Mouse (Mus musculus): ENCODE results near the gene Ndufv2. TPM values are rescaled to one million over a fixed set of nuclear protein-coding genes. Genes with fewer than 3 reads are reported as not detected.
A peak's percentile ranks its signal among the peaks of the same experiment; 100 is the strongest.

Gene Ndufv2
- 8.3 and 11.1 TPM in 2 replicates for polyA plus RNA-seq (2012)

DNA sequence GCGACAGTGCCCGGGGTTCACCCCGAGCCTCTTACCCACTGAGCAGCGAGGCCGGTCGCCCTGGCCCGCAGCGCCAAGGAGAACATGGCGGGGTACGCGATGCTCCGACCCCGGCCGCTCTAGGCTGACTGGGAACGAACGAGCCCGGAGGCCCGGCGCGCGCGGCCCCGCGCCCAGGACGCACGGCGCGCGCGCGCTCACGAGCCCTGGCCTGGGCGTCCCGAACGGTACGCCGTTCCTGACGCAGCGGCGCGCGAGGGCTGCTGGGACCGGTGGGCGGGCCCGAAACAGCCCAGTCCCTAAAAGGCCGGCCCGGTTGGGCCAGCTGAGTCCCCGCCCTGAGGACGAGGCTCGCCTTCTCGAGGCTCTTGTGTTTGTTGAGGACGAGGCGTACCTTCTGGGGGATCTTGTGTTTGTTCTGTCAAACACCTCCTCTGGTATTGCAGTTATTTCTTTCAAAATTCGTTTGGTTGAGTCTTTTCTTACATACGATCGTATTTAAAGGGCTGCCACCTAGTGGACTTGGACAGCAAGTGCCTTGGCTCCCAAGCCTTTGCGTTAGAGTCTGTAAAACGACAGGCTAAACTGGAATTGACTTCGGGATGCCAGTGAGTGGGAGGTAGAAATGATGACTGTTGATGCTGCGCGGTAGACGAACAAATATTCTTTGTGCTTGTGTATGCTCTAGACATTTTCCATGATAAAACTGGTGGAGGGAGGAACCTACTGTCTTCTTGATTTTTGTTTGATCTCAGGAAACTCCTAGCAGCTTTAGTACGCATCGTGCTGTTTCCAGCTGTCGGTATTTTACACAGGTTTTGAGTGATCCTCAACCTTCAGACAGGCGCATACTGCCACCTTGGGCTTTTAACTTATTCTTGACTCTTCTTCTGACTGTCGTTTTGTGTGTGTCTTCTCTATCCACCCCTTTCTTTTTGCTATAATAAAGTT, at the start of gene Ndufv2:
Ndufv2 (minus strand) TSS at position 180 of the 951 bp plus-strand sequence.
- H3K36me3 ChIP-seq (ENCODE audit: control insufficient read depth) = peaks cover 14% of the 10 kb centered on the region
- peaks cover 43% of the 10 kb centered on the region for H3K4me1 ChIP-seq (ENCODE audit: control insufficient read depth)
- no peaks in the 10 kb centered on the region for H3K27me3 ChIP-seq (ENCODE audit: control insufficient read depth)
- TF ChIP-seq GATA1 (IDR thresholded peaks at IDR 0.05; ENCODE audit: low read length) (no peak), TAL1 (IDR thresholded peaks at IDR 0.05; ENCODE audit: low read length) (no peak)
- no peaks in the 10 kb centered on the region for H3K9me3 ChIP-seq (ENCODE audit: control insufficient read depth, low read length)
- peak within 1 kb of the TSS; percentile 85 for H3K4me3 ChIP-seq (replicated peaks)

DNA sequence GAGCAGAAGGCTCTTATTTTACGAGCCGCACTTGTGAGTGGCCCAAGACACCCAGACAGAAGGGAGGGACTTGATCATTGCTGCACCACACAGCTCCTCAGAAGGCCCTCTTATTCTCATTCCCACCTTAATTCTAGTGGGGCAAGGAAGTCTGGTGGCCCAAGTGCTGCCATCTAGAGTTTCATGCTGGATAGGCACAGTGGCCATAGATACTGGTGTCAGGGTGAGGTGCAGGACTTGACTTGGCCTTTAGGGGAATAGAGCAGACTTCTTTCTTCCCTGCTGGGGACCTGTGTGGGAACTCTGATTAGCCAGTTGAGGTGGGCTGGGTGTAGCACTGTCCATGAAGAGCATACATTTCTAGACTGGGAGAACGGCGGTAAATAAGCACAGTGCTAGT, 29.9 kb upstream of the Ndufv2 start:
- Histone ChIP-seq H3K36me3 (ENCODE audit: control insufficient read depth) (peaks cover 90% of the 10 kb centered on the region), H3K9me3 (ENCODE audit: control insufficient read depth, low read length) (no peaks in the 10 kb centered on the region), H3K27me3 (ENCODE audit: control insufficient read depth) (no peaks in the 10 kb centered on the region), H3K4me1 (ENCODE audit: control insufficient read depth) (no peaks in the 10 kb centered on the region; the same call in 1 of the 2 replicates), H3K4me3 (replicated peaks) (no peak overlapping the region)
- TF ChIP-seq TAL1 (IDR thresholded peaks at IDR 0.05; ENCODE audit: low read length) = no peak
- TF ChIP-seq GATA1 (IDR thresholded peaks at IDR 0.05; ENCODE audit: low read length) = no peak

DNA sequence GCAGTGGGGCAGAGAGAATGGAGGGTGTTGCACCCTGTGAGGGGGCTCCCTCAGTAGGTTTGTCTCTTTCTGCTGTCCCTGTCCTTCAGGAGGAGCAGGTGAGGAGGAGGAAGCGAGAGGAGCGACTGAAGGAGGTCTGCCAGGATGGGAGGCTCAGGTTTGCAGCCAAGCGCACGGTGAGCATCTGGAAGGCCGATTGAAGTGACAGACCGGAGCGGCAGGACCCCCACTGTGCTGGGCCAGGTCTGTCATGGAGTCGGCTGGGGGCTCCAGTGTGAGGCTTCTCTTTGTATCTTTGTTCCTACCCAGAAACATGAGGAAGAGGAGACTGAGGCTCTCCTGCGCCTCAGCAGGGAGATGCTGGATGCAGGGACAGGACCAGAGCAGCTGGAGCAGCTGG, 29.0 kb upstream of the Ndufv2 start:
- H3K4me3 ChIP-seq (replicated peaks) = no peak overlapping the region
- H3K9me3 ChIP-seq (ENCODE audit: control insufficient read depth, low read length) = no peaks in the 10 kb centered on the region
- H3K27me3 ChIP-seq (ENCODE audit: control insufficient read depth) = no peaks in the 10 kb centered on the region
- peaks cover 84% of the 10 kb centered on the region for H3K36me3 ChIP-seq (ENCODE audit: control insufficient read depth)
- peaks cover 3% of the 10 kb centered on the region for H3K4me1 ChIP-seq (ENCODE audit: control insufficient read depth)
- TF ChIP-seq GATA1 (IDR thresholded peaks at IDR 0.05; ENCODE audit: low read length) (no peak), TAL1 (IDR thresholded peaks at IDR 0.05; ENCODE audit: low read length) (no peak)

- TF ChIP-seq TAL1 (IDR thresholded peaks at IDR 0.05; ENCODE audit: low read length) (no peak), GATA1 (IDR thresholded peaks at IDR 0.05; ENCODE audit: low read length) (no peak)
- Histone ChIP-seq H3K4me1 (ENCODE audit: control insufficient read depth) (peaks cover 40% of the 10 kb centered on the region), H3K4me3 (replicated peaks) (peak overlapping the region; percentile 27), H3K27me3 (ENCODE audit: control insufficient read depth) (no peaks in the 10 kb centered on the region), H3K9me3 (ENCODE audit: control insufficient read depth, low read length) (no peaks in the 10 kb centered on the region), H3K36me3 (ENCODE audit: control insufficient read depth) (peaks cover 43% of the 10 kb centered on the region)
These were observed 23.9 kb upstream of the Ndufv2 start for GRCm38 (mm10) chr17:66125211-66125610.

DNA sequence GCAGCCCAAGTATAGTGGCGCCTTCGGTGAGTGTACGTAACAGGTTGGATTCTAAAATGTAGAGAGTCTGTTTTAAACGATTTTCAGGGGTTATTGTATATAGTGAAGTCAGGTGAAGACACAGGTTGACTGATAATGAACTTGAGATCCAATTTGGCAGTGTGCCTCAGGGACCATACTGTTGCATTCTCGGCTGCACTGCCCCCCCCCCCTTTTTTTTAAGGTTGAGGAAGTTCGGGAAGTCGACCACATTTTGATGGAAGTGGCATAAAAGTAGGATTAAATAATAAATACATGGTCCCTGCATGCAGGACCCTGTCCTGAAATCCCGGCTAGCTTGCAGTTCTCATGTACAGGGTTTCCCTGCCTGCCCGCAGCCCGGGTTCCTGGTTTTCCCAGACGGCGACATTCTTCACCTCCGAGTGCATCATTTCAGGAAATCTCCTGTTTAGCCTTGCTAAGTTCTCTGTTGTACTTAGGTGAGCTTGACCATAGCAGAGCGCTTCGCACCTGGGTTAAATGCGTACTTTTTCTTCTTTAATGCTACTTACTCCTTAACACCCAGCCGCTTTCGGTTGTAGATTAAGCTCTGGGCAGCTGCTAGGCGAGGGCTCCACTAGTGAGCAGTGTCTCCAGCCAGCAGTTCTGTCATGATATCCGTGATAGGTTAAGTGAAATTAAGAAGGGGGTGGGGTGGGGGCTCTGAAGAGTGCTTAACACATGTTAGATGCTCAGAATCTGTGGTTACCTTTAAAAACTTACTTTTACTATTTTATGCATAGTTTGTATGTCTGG, 22.7 kb upstream of the Ndufv2 start:
- Histone ChIP-seq H3K36me3 (ENCODE audit: control insufficient read depth) (peaks cover 44% of the 10 kb centered on the region), H3K9me3 (ENCODE audit: control insufficient read depth, low read length) (no peaks in the 10 kb centered on the region), H3K4me1 (ENCODE audit: control insufficient read depth) (peaks cover 46% of the 10 kb centered on the region), H3K27me3 (ENCODE audit: control insufficient read depth) (no peaks in the 10 kb centered on the region), H3K4me3 (replicated peaks) (peak overlapping the region; percentile 73)
- TF ChIP-seq GATA1 (IDR thresholded peaks at IDR 0.05; ENCODE audit: low read length) (no peak), TAL1 (IDR thresholded peaks at IDR 0.05; ENCODE audit: low read length) (no peak)

- H3K4me3 ChIP-seq (replicated peaks) = peak within 1 kb of the TSS; percentile 73
- no peaks in the 10 kb centered on the region for H3K9me3 ChIP-seq (ENCODE audit: control insufficient read depth, low read length)
- H3K27me3 ChIP-seq (ENCODE audit: control insufficient read depth) = no peaks in the 10 kb centered on the region
- H3K4me1 ChIP-seq (ENCODE audit: control insufficient read depth) = peaks cover 46% of the 10 kb centered on the region
- peaks cover 46% of the 10 kb centered on the region for H3K36me3 ChIP-seq (ENCODE audit: control insufficient read depth)
- TF ChIP-seq TAL1 (IDR thresholded peaks at IDR 0.05; ENCODE audit: low read length) (no peak), GATA1 (IDR thresholded peaks at IDR 0.05; ENCODE audit: low read length) (no peak)
These were observed 21.9 kb upstream of the Ndufv2 start, which contains the start of gene Ddx11 for GRCm38 (mm10) chr17:66123066-66123815. TSS of gene Ddx11 (plus strand) at chr17:66123520.

GRCm38 (mm10) chr17:66120701-66121100, 19.3 kb upstream of the Ndufv2 start:
- Histone ChIP-seq H3K27me3 (ENCODE audit: control insufficient read depth) (no peaks in the 10 kb centered on the region), H3K4me1 (ENCODE audit: control insufficient read depth) (peaks cover 46% of the 10 kb centered on the region), H3K9me3 (ENCODE audit: control insufficient read depth, low read length) (no peaks in the 10 kb centered on the region), H3K4me3 (replicated peaks) (no peak overlapping the region), H3K36me3 (ENCODE audit: control insufficient read depth) (peaks cover 49% of the 10 kb centered on the region)
- TF ChIP-seq GATA1 (IDR thresholded peaks at IDR 0.05; ENCODE audit: low read length) = no peak
- TF ChIP-seq TAL1 (IDR thresholded peaks at IDR 0.05; ENCODE audit: low read length) = no peak

GRCm38 (mm10) chr17:66118991-66119390, 17.6 kb upstream of the Ndufv2 start:
- Histone ChIP-seq H3K9me3 (ENCODE audit: control insufficient read depth, low read length) (no peaks in the 10 kb centered on the region), H3K4me1 (ENCODE audit: control insufficient read depth) (peaks cover 29% of the 10 kb centered on the region), H3K4me3 (replicated peaks) (no peak overlapping the region), H3K36me3 (ENCODE audit: control insufficient read depth) (peaks cover 66% of the 10 kb centered on the region), H3K27me3 (ENCODE audit: control insufficient read depth) (no peaks in the 10 kb centered on the region)
- no peak for TF ChIP-seq GATA1 (IDR thresholded peaks at IDR 0.05; ENCODE audit: low read length)
- TF ChIP-seq TAL1 (IDR thresholded peaks at IDR 0.05; ENCODE audit: low read length) = no peak

Measured in erythroblast, embryonic 14.5 days (primary cell).